Mouse (Mus musculus) adrenal gland, adult (tissue): ENCODE measurements at regions not wholly inside any gene's neighbourhood (a gene's known extent, or its start where the extent isn't known, plus 50 kb on each side); places are given as distances from the start of the nearest gene placed in this dataset.
A peak's percentile ranks its signal among the peaks of the same experiment; 100 is the strongest.
"Not testable (repeated sequence)": the region's sequence is repeated elsewhere in the genome, so short reads cannot be mapped to it uniquely, and the experiment has no call there.

Experiments used
- DNase-seq, 2 experiments: peaks; one replicate each; pipeline ENCODE4 v3.0.0; 2022 to 2023; ENCODE audit warnings: low spot score in 1 of 2; ENCODE audit not compliant: inconsistent age in 2 of 2

- DNase-seq: no peak
Observed at GRCm38 (mm10) chr2:123655551-123655950, 434.2 kb upstream of the Sema6d start.

GRCm38 (mm10) chr2:123688290-123689030, 401.3 kb upstream of the Sema6d start:
- DNase-seq: peak; percentile 23 to 80

GRCm38 (mm10) chr2:123689801-123690200, 400.0 kb upstream of the Sema6d start:
- DNase-seq: peak; percentile 5 to 56

GRCm38 (mm10) chr2:123739688-123740087, 350.1 kb upstream of the Sema6d start:
- DNase-seq: no peak

- DNase-seq: no peak
Observed at GRCm38 (mm10) chr2:123740541-123740940, 349.2 kb upstream of the Sema6d start.

GRCm38 (mm10) chr2:123754220-123754619, 335.5 kb upstream of the Sema6d start:
- no peak for DNase-seq

GRCm38 (mm10) chr2:123754656-123755499, 334.9 kb upstream of the Sema6d start:
- DNase-seq: not testable (repeated sequence)

- DNase-seq: no peak
Observed at GRCm38 (mm10) chr2:123799226-123799786, 290.5 kb upstream of the Sema6d start.

GRCm38 (mm10) chr2:123805646-123806045, 284.1 kb upstream of the Sema6d start:
- no peak for DNase-seq

GRCm38 (mm10) chr2:123806370-123806769, 283.4 kb upstream of the Sema6d start:
- no peak for DNase-seq

- peak; percentile 4 to 41 for DNase-seq
Observed at GRCm38 (mm10) chr2:123813182-123813949, 276.4 kb upstream of the Sema6d start.

- DNase-seq: no peak
Observed at GRCm38 (mm10) chr2:123813950-123814337, 275.8 kb upstream of the Sema6d start.

GRCm38 (mm10) chr2:123816627-123817026, 273.1 kb upstream of the Sema6d start:
- DNase-seq: no peak

GRCm38 (mm10) chr2:123833540-123834136, 256.1 kb upstream of the Sema6d start:
- no peak for DNase-seq
